Mouse (Mus musculus) CD4-positive naive resting alpha-beta T cell, adult 57 days (primary cell): Measurements from ENCODE around the gene Adgrb3. TPM values are rescaled to one million over a fixed set of nuclear protein-coding genes. Genes with fewer than 3 reads are reported as not detected.

Experiments
- total RNA-seq: library from RNA; stranded (reverse); gene quantifications from one replicate; pipeline ENCODE4 v1.2.4, GENCODE M21; 2023

Adgrb3 gene
- not detected for total RNA-seq

DNA sequence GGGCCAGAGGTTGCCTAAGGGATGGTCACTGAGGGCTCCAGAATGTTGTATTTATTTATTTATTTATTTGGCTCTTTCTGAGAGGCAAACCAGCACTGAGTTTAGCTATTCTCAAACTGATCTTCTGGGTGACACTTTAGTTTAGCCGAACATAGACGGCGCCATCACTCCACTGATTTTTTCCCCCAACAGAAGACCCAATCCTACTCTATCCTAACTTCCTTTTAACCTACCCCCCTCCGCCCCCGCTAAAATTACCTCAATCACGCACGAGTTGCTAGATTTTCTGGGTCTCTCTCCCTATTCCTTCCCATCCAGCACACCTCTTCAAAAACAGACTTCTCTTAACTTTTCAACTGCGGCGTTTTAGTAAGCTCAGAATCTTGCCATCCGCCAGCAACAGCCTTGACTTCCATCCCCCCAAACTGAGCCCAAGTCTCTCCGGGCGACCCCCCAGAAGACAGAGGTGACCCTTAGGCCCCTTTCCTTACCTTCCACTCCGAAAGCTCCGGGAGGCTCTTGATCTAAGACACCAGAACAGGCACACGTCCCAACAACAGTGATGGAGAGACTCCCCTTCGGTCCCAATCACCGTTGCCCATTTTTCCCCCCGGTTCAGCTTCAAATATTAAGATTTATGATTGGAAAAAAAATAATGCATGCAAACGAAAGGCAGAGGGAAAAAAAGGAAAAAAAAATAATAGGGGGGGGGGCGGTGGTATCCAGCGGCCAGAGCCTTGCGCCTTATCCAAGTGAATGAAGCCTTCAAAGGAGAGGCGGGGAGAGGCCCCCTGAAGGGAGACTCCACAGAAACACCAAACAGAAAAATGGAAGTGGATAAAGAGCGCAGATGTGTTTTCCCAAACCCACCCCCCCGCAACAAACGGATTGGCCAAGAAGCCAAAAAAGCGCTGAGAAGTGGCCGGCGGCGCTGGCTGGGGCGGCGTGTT, at the start of gene Adgrb3:
Adgrb3 (minus strand) TSS at position 737 of the 950 bp plus-strand sequence.

